Mouse (Mus musculus): ENCODE measurements at regions not wholly inside any gene's neighbourhood (a gene's known extent, or its start where the extent isn't known, plus 50 kb on each side); places are given as distances from the start of the nearest gene placed in this dataset.

DNA sequence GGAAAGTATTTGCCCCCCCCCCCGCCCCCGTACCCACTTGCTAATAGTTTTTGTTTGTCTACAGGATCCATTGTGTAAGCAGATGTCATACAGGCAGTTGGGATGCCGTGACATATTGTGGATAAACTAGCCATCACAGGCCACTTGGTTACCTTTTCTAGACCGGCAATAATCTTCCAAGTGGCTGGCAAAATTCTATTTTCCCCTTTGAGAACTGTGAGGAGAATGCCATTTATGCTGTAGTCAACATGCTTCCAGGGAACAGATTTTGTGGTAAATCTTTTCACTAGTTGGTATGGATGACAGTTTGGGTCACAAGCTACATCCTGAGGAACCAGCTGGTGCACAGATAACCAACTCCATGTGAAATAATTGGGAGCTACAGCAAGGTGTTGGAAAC is 456.5 kb upstream of the Plxna2 start:
- no peak for DNase-seq

DNA sequence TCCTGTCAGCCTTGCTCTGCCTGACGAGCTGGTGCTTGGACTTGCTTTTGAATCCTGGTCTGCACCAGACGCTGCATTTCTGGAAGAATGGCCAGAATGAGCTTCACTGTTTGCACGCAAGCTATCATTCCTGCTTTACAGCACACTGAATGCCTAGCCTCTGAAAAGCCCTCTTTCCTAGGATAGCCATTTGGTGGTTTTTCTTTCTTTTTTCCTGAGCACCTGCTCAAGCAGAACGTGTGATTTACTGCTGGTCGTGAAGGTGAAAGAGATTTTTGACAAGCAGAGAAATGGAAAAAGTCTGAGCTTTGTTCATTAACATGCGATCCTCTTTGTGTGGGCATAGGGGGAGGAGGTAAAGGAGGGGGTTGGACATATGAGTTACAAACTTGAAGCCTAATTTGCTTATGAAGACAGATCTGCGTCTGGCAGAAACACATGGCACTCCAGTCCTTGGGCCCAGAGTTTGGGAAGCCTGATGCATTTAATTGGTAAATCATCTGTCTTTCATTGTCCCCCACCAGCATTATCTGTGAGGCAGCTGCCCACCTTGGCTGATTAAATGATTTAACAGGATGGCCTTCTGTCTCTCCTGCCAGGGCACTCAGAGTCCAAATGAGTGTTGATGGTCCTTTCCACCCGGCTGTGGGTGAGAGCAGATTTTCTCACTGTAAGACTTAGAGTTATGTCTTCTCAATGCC is 457.1 kb upstream of the Plxna2 start:
- DNase-seq = no peak

DNA sequence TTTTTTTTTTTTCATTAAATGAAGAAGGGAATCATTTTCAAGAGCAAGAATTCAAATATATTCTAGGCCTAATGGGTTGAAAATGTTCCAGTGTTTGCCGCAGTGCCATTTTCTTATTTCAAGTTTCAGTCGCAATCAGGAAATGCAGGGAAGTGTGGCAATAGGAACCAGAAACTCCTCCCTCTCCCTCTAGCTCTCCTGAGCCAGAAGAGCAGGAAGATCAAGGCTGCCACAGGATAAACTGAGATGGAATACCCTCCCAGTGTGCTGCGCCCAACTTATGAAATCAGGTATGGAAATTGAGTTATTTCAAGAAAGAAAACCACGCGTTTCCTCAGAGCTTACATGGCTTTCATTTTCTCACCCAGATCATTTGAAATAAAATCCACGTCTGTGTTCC is 460.8 kb upstream of the Plxna2 start:
- no peak for DNase-seq

DNA sequence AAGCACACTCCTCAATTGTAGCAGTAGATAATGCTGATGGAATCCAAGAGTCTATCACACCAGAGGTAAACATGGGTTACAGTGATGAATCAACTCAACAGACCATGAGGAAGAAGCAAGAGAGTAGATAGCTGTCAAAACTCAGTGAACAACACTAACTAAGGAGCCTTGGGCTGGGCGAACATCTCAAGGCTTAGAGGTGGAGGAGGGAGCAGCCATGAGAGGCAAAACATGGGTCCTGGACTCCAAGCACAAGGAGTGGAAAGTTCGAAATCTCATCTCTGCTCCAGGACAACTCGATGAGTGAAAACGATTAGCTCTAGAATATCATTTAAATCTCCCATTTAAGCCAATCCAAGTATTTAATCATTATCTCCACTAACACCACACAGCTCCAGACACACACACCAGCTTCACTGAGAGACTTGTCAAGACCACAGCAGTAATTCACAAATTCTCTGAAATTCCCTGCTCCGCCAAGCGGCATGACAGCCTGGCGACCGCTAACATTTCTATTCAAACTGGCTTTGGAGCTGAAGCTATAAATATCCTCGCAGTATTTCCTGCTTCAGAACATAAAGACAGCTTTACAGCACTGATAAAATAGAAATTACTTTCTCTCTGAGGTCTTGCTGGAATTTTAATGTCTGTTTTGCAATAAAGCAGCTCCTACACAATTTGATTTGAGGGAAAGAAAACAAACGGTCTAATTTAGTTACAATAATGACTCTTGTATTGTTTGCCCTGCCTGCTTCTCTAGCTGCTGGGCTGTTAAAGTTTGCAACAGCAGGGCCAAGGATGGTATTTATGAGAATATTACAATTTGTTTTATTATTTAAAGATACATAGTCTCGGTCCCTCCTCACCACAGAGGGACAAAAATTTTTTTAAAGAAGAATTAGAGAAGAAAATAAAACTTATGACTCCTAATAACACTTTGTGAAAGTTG is 469.3 kb upstream of the Plxna2 start:
- DNase-seq = no peak

DNA sequence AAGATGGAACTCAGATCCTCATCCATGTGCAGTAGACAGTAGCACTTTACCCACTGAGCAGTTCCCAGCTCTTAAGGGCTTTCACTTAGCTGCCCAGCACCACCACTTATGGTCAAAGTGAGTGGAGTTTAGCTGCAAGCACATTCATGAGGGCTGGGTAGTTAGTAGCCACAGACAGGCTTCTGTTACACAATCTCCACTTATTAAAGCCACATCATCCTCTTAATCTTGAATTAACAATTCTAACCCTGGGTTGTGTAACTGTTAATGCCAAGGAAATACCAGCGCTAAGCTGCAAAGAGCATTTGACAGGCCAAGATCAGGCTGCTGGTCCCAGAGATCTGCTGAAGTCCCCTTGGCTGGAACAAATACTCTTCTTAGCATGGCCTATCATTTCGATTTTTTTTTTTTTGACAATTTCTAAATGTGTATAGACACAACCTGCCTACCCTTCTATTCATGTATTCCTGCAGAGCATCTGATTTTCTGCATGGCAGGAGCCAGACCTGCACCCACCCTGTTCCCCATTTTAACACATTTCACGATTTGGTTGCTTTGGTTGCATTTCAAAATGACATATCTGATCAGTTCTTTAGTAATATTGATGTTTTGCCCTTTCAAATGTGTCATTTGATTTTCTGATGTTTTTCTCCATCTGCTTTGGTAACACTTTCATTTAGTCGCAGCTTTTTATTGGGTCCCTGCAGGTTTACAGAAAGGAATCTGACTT is 500.2 kb upstream of the Plxna2 start:
- no peak for DNase-seq

DNA sequence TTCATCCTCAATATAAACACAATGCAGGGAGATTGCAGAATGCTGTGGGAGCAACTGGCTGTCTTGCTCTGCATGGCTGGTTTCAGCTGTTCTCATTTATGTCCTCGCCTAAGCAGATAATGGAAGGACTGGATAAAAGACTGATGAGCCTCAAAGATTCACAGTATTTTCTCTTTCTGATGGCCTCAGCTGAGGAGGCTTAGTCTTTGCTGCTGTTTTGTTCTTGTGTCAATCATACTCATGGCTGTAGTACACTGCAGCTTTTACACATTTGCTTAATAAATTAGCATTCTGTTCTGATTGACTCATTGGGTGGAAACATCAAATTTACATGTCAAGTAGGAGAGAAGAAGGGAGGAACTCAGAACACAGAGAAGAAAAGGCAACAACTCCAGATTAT is 503.6 kb upstream of the Plxna2 start:
- DNase-seq = no peak

DNA sequence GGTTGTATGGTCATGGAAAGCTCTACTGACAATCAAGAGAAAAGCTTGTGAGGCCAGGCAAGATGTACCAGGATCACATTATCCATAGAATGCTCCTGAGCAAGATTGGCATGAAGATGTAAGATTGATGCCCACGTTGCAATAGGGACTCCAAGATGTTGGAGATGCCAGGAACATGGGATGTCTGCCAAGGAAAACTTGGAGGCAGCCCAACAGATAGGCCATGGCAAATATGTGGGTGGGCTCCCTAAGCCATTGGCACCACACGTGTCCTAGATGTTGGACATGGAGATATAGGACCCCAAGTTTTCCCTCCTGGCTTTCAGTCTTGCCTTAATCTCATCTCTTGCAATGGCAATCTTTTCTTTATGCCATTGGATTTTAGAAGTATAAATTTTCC is 506.1 kb upstream of the Plxna2 start:
- DNase-seq = no peak

DNA sequence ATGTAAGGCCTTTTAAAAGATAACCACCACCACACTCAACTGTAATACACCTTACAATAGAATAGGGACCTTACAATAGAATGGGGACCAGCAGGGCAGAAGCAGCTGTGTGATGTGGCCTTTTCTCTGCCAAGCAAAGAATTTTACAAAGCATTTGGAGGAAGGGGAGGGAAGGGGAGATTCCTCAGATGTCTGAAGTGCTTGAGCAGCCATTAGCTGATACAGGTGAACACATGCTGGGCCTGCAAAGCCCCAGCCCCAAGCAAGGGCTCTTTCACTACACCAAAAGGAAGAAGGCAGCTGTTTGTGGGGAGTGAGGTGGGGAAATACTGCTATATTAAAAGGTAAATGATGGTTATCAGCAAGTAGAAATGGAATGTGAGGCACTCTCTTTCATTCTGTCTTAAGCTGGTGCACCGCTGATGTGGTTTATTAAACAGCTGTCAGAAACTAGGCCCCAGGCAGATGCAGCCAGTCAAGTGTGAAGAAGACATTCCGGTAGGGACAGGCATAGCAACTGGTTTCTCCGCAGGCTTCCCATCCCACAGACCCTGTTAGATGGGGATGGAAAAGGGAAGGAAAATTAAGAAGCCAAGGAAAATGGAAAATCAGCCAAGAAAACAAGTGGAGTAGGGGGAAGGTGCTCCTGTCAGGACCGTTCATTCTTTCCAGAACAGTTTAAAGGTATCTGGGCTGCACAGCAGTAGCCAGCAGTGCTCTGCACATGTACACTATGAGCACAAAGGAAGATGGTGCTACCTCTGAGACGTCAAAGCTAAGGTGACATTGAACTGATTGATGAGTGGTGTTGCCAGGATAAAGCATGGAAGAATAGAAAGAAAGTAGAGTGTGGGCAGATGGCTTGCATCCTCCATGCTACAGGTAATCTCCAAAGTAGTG is 508.6 kb upstream of the Plxna2 start:
- no peak for DNase-seq

DNA sequence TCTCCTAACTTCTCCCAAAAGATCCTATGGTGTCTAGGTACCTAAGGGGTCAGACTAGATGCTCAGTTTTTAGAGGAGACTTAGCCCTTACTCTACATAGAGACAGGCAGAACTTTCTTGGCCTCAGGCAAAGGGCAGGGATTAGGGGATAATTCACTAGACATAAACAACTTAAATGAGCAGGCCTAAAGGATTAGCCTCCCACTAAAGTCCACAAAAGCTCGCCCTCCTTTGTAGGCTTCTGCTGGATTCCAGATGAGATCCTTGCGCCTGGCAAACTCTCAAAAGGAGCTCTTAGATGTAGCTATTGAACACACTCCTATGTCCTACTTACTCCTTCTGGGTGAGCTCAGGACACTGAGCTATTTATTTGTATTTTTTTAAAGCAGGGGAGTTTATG is 509.9 kb upstream of the Plxna2 start:
- no peak for DNase-seq

DNA sequence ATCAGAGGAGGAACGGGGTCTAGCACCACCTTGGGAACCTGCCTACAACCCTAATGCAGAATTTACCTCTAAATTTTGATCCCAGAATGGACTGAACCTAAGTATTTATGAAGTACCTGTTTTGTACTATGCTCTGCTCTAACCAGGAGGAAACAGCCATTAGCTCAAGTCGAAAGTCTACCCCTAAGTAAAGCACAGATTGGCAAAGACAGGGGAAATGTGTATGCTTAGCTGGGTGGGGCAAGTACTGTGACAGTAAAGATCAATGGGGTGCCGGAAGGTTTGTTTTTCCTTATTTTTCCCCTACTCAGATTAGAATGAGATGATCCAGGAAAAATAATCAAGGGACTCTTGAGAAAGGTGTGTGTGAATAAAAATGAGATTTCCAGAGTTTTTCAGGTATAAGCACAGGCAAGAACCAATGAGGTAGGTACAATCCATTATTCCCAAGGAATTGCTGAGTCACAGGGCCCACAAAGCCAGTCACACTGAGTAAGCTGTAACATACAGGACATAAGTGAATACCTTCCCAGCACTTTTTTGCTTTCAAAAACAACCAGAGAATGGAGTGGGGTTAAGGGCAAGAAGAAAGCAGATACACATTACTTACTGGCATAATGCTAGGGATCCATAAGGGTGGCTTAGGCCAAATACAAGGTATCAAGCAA is 510.6 kb upstream of the Plxna2 start:
- DNase-seq = no peak

DNA sequence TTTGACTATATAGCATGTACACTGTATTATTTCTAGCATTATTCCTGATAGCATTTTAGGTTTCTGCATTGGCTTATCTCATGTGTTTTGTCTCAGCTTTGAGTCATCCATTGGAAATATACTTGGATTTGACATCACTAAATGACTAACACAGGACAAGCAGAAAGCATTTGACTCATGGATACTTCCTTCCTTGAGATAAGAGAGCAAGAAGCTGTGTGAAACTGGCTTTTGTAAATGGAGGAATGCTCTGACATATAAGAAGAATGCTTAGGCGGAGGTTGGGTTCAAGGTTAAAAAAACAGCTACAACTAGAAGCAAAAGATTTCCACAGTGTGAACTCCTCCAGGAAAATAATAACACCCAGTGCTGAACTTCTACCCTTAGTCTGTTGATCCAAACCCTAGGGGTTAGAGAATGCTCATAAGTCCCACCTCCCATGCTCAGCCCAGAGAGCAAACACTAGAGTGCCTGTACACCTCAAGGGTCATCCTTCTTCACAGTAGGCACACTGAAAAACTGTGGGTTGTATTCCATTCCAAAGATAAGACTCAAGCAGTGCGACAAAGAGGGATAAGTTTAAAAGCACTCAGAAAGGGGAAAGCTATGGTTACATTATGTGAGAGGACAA is 528.0 kb upstream of the Plxna2 start:
- no peak for DNase-seq

DNA sequence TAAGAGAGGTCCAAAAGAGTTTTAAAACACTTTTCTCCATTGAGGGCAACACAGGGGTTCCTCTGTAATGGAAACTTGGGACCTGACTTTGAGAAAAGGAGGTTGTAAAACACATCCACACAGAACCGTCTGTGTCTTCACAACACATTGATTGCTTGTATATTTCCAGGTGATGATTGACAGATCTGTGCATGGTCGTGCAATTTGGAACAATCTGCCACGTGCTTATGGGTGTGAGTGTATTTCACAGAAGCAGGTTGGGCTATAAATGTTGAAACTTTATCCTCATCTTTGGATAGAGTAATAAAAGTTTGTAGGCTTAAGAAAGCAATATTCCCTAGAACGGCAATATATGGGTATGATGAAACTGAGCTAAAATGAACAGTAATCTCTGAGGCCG is 559.5 kb upstream of the Plxna2 start:
- no peak for DNase-seq

DNA sequence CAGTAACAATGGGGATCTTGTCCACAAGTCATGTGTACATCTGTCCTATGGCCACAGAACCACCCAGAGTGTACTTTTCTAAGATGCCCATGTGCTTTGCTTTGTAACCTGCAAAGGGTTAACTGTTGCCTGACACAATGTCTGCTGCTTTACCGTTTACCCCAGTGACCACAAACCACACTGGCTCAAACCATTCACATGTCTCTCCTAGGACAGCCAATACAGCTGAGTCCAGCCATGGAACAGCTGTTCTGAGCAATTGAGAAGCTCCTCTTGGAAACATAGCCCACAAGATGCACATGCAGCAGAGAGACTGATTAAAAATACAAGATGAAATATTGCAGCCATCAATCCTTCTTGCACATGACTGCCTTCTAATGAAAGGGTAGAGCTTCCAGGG is 561.5 kb upstream of the Plxna2 start:
- no peak for DNase-seq

DNA sequence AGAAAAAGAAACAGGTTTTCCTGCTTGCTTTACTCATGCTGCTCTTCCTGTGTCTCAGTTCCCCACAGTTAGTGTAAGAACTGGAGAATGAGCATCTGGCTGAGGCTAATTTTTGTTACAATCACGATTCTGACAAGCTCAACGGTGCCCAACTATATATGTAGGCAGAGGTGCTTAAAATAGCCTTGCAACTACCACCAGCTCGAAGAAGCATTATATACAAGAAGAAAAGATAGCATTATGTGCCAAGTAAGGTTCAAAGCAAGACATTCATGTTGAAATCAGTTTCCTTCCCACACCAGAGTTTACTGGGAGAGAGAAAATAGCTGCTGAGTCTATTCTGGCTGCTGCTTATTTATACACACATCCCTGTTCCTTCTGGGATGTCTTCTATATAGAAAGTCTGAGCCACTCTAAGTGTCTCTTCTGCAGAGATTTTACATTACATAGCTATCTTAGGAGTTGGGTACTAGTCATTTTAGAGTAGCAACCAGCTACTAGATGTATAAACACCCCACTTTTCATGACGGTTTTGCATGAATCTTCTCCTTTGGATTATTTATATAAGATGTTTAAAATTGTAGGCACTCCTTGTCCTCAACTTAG is 568.2 kb upstream of the Plxna2 start:
- DNase-seq = no peak

DNA sequence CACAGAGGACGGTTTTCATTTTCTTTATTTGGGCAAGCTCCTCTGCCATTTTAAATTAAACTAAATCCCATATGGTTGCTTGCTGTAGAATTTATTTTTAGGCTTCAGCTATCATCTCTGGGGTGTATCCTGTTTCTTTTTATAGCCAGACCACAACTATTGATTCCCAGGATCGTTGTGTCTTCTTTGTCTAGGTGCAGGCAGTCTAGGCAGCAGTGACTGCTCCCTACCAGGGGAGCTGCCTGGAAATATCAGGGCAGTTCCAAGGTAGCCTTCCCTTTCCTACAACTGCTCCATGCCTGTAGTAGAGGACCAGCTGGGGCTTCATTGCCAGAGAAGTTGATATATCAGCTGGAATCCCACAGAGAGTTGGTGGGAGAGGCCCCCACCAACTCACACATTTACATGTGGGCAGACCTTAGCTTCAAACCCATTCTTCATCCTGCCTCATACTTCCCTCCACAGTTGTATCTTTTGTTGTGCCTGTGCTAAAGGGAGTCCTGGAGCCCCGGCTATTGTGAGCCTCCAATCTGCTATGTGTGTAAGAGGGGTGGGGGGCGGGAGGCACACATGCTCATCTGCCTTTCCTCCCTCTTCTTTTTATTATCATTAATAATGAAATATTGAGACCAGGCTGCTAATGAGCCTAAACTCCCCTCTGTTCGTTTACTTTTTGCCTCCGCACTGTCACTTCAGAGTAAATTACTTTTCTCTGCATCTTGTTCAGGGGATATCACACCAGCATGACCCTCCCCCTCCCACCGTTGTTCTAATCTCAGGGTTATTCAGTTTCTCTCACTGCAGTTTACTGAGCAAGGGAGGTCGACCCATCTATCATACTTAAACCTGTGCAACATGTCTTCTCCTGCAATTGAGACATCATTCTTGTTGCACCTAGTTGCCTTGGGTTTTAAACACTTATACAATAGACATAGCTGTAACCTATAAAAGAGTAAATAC is 576.3 kb upstream of the Plxna2 start:
- DNase-seq = no peak

DNA sequence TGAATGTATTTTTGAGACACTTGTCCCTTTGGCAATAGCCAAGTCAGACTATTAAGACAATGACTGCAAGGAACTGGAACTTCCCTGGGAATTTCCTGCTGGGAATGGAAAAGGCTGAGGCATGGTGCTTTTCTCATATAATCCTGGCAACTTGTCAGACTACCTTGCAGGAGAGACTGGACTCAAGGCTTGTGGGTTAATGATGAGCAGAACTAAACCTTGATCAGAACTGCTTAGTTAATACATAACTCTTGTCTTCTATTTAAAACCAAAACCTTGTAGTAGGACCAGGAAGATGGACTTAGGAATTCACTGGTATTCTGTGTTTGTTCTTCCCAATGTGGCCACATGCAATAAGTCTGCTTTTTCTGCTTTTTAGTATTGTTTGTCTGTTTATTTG is 579.3 kb upstream of the Plxna2 start:
- no peak for DNase-seq

DNA sequence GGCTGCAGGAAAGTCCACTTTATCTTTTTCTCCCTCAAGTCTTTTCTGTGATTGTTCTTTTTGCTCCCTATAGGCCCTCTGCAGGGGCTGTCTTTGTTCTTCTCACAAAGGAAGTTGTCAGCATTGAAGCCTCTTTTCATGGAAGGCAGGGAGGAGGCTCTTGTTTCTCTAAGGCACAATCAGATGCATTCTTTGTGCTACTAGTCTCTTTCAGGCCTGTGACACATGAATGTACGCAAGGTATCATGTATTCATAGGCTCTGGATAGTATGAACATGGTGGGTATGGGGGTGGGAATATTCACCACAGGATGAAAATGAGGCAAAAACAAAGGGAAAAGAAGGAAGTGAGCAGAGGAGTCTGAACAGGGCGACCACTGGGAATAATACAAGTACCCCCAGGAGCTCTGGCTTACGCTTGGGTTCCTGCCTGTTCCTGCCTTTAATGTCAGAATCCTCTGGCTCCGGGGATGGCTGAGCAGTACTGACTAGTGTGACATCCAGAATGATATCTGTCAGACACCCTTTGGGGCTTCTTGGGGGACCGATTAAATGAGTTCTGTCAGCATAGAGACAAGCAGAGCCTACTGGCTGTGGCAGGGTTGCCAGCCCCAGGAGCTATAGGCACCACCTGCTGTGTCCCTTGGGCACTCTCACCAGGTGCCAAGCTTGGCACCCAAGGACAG is 583.7 kb upstream of the Plxna2 start:
- DNase-seq = no peak

DNA sequence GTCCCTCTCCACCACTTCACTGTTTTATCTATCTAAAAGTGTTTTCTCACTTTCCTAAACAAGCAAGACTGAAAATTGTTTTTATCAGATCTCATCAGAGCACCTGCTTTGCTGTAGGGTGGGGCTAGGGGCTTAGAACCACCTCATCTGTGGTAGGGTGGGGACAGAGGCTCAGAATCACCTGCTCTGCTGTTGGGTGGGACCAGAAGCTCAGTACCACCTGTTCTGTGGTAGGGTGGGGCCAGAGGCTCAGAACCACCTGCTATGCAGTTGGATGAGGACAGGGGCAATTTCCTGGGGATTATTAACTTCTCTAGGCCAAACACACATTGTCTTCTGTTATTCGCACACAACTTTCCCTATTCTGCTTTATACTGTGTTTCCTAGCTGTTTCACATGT is 585.4 kb upstream of the Plxna2 start:
- no peak for DNase-seq

DNA sequence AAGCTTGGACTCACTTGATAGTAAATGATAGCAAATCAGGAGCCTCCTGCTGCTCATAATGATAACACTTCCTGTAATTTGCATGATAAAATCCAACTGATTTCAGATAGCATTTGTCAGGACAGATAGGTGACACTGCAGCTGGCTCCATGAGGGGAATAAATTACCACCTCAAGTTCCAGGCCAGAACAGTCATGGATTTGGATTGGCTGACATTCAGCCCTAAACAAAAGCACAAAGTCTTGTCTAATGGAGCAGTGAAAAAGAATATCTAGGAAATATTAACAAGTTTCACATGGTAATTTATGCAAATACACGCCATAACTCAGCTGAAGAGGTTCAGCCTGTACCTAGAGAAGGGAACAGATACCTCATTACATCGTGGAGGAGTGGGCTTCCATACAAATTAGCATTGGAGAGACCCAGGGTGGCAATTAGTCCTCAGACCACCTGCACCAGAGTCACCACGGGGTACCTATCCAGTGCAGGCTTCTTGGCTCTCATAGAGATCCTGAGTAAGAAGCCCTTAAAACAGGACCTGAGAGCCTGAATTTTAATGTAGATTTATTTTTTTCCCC is 587.3 kb upstream of the Plxna2 start:
- DNase-seq = no peak

All from thymus, postnatal 4 days (tissue).